Mouse (Mus musculus) megakaryocyte, embryonic 14.5 days (primary cell): ENCODE measurements at regions not wholly inside any gene's neighbourhood (a gene's known extent, or its start where the extent isn't known, plus 50 kb on each side); places are given as distances from the start of the nearest gene placed in this dataset.

ENCODE experiments used
- FLI1 ChIP-seq: IDR thresholded peaks from 2 replicates; pipeline ENCODE4 v1.6.1; 2012; ENCODE audit warnings: low read length, inconsistent platforms, mixed read lengths
- GATA1 ChIP-seq: IDR thresholded peaks from 3 replicates; pipeline ENCODE4 v1.6.1; 2012; ENCODE audit warnings: mixed read lengths, low read length, inconsistent platforms, borderline replicate concordance

DNA sequence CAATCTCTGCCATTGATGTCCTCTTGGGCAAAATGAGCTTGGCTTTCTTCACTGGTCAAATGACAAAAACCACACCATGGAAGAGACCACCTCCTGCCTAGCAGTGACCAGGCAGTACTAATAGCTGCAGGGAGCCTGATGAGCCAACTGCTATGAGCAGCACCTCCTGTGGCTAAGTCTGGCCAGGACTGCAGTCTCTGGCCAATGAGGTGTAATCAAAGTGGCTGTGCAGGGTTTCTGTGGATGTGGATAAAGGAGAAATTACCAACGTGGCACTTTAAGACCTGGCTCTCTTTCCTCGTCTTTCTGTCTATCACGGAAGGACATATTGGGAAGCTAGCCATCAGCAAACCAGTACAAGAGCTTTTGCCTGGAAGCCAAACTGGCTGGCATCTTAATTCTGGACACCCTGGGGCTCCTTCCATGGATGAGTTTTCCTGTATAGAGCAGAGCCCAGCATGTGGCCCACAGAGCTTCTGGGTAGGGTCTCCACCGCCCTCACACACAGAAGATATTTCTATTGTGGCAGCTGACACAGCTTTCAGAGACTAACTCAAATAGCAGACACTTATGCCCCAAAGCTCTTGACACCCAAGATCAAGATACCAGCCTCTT lies 188.2 kb upstream of the Rybp start:
- no peak for TF ChIP-seq GATA1
- no peak for TF ChIP-seq FLI1
